Mouse (Mus musculus) urinary bladder, postnatal 4 days (tissue): ENCODE data around the gene Prkcg.

ENCODE experiments used
- DNase-seq, 2 experiments: peaks; one replicate each; pipeline ENCODE4 v3.0.0; 2021 to 2022; ENCODE audit warnings: low spot score in 2 of 2

Gene Prkcg

DNA sequence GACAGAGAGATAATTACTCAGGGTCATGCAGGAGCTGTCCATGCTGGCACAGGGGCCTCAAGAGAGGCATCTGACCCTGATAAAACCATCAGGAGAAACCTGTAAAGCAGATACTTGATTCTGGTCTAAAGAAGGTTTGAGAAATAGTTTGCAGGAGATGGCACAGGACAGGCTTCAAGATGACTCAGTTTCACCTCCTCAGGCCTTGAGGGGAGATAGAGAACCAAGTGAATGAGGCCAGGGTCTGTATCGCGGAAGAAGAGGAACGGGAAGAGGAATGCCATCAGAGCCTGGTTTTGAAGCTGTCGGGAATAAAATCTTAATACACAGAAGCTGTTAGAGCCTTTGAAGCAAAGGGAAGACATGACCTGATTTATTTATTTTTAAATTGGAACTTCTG lies 28.7 kb downstream of the Prkcg start:
- DNase-seq = no peak

DNA sequence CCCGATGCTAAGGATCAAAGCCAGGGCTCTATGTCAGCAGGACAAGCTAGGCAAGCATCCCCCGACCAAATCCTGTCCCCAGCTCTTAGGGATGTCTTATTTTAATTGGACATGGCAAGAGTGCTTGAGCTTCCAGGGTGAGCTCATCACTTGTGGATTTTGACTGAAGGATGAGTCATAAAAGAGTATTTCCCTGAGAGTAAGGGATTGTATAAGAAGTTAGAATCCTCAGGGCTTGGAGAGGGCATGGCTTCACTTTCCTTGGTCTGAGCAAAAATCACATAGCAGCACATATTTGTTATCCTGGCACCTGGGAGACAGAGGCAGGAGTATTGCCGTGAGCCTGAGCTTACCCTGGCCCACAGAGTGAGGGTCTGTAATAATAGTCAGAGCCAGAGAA lies 31.9 kb downstream of the Prkcg start:
- DNase-seq = no peak

DNA sequence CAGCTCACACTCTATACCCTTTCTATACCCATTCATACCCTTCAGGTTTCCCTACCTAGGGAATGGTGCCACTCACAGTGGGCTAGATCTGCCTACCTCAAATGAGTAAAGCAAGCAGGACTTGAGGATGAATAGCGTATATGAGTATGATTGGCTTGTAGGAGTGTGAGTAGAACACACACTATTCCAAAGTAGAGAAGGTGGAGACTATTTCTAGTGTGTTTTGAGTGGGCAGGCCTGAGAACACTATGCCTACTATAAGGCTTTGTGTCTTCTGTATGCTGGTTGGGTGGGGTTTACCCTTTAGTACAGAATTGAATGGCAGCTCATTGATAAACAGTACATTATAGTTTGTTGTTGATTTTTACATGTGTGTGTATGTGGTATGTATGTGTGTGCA lies 34.8 kb downstream of the Prkcg start:
- no peak for DNase-seq

DNA sequence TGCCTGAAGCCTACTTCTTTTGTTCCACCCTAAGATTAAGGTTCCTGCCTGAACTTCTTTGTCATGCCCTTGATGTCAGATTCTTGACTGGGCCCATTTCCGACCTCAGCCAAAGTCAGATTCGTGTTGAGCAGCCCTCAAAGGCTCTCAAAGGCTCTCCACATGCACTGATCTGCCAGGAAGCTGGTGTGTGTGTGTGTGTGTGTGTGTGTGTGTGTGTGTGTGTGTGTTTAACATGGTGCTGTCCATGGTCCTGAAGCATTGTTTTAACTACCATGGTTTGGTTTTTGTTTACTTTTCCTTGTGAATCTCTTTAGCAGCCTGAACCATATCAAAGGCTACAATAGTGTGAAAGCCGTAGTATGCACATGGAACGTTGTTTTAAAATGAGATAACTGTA lies 39.0 kb downstream of the Prkcg start:
- no peak for DNase-seq

DNA sequence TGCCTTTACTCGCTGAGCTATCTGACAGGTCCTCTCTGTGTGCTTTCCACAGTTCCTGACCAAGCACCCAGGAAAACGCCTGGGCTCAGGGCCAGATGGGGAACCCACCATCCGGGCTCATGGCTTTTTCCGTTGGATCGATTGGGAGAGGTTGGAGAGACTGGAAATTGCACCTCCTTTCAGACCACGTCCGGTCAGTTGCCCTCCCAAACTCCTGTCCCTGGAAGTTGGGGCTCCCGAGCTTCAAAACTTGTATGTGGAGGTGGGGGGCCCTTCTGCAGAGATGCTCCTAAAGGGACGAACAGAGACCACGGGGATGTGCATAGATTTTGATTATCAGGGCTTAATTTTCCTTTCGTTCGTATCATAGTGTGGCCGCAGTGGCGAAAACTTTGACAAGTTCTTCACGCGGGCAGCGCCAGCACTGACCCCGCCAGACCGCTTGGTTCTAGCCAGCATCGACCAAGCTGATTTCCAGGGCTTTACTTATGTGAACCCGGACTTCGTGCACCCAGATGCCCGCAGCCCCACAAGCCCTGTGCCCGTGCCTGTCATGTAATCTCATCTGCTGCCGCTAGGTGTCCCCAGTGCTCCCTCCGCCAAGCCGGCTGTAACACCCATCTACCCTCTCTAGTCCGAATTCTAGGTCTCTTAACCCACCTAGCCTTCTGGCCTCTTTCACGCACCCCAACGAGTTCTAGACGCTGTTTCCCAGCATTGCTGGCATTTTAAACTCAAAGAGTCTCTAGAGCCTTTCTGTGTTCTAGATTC lies 41.0 kb downstream of the Prkcg start:
- peak; percentile 64 to 79 for DNase-seq

DNA sequence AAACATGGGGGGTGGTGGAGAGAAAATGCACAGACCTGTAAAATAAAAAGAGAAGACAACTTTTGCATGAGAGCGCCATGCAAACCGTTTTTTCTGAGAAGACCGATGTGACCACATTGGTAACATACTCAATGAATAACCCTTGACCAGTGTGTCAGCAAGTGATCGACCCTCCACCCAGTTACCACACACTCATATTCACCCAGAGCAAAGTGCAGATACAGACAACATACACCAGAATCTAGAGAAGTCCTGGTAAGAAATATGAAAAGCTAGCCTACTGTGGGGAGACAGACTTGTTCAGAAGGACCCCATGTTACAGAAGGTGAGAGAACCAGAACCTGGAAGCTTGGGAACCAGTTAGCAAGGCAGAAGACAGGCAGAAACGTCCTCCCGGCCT lies 42.2 kb downstream of the Prkcg start:
- DNase-seq = no peak

DNA sequence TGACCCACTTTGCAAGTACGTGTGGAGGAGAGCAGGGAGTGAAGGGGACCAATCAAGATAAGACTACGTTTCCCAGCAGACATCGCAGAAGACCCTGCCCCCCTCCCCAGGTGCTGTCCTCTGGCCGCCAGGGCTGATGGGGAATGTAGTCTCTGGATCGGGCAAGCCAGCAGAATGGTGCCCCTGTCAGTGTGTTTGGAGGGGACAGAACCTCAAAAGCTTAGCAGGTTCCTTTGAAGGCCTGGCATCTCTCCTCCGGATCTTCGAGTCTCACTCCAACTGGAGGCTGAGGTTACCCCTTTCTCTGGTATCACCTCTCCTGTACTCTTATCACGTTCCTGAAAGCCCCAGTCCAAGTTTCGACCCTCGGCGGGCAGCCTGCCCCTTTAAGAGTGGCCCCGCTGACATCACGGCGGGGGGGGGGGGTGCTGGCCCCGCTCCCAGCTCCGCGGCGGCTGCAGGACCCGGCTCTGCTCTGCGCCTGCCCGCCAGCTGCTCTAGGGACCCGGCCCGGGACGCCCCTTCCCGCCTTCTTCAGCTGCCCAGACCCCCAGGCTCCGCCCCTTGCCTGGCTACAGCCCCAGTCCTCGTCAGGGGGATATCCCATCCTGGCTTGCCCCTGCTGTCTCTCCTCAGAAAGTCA lies 42.7 kb downstream of the Prkcg start:
- DNase-seq = peak; percentile 76 to 81

DNA sequence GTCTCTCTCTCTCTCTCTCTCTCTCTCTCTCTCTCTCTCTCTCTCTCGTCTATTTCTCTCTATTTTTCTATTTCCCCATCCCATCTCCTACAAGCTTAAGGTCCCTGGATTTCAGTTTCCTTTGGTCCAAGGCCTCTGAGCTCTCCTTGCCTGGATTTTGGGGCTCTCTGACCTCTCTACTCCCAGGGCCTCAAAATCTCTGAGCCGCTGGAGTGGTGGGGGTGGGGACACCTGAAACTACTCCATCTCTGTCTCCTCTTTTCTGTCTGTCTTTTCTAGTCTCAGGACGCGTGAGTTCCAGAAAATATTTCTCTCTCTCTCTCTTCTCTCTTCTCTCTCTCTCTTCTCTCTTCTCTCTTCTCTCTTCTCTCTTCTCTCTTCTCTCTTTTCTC lies 43.2 kb downstream of the Prkcg start:
- no peak for DNase-seq

DNA sequence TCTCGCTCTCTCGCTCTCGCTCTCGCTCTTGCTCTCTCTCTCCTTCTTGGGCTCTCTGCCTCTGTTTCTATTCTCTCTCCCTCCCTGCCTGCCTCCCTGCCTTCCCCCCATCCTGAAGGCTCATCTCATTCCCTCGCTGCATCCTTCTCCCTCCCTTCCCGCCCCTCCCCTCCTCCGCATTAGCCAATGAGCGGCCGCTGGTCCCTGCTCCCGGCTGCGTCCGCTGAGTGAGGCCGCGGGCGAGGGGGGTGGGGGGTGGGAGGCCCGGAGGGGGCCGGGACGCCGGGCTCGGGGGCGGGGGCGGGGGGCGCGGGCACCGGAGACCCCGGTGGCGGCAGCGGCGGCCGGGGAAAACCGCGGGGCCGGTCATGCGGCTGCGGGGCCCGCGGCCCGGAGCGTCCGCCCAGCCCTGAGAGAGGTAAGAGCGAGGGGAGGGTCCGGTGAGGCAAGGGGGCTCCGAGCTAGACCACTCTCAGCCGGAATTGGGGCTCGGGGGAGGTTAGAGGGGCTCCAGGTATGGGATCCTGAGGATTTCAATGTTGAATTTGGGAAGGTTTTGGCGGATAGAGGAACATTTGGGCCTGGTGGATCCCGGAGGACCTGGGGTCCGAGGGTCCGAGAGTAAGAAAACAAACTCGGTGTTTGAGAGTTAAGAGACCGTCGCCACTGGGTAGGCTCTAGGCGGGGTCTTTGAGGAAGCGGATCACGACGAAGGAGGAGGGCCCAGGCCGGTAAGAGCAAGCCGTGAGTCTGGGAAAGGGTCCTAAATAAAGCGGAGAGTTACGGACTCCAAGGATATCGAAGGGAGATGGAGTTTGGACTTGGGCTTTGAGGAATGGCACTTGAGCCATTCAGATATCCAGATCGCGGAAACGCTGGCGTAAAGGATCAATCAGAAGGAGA lies 43.9 kb downstream of the Prkcg start, which contains the start of gene Cacng7:
Cacng7 (plus strand) TSS at position 337 of the 903 bp plus-strand sequence.
- DNase-seq = no peak

DNA sequence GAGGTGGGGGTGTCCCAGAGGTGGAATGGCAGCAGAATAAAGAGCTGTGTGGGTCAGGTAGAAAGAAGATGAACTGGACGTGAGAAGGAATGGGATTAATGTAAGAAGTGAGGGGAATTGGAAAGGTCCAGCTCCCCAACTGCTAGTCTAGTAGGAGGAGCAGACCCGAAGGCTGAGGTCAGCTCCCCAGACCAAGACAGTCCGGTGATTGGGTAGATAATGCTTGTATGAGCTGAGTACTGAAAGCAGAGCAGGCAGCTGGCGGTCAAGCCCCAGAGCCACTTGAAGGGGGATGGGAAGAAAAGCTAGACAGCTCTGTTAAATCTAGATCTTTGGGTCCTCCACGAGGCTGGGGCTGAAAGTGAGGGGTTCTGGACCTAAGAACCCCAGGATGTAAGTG lies 44.6 kb downstream of the Prkcg start:
- no peak for DNase-seq

DNA sequence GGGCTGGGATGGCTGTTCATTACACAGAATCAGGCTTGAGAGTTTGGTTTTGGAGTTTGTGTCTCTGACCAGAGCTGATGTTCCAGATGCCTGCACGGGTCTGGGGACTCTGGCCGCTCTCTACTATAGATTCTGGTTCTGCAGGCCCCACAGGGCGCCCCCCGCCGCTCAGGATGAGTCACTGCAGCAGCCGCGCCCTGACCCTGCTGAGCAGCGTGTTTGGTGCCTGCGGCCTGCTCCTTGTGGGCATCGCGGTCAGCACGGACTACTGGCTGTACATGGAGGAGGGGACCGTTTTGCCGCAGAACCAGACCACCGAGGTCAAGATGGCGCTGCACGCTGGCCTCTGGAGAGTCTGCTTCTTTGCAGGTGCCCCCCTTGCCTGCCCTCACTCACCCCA lies 47.4 kb downstream of the Prkcg start:
- DNase-seq = no peak

DNA sequence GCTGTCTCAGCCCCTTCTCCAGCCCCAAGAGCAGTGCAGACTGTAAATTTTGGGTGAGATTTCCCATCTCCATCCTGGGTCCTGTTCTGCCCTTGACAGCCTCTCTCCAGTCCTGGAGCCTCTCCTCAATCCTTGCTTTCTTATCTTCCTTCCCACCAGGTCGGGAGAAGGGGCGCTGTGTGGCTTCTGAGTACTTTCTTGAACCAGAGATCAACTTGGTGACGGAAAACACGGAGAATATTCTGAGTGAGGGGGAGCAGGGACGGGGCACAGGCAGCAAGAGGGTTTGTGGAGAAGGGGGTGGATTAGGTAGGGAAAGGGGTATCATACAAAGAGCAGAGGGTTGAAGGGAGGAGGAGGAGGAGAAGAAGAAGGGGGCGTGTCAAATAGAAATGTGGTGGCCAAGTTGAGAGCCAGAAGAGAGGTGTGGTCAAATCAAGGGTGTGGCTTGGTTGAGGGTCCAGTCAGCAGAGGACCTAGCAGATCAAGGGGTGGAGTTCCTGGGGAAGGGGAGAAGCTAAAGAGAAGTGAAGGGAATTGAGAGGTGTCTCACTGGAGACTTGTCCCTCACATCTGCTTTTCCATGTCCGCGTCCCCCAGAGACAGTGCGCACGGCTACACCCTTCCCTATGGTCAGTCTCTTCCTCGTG lies 49.4 kb downstream of the Prkcg start:
- no peak for DNase-seq

DNA sequence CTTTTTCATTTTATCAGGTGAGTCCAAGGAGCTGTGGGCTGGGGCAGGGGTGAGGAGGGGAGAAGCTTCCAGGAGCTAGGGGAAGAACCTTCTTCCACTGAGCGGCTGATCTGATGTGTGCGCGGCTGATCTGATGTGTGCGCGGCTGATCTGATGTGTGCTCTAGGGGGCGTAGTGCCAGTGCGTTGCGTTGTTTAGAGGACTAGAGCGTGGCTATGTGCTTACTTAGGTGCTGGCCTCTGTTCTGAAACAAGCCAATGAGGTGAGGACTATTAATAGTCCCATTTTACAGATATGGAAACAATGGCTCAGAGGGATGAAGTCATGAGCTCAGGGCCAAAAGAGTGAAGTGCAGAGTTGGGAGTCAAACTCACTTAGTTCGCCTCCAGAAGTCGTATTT lies 50.0 kb downstream of the Prkcg start:
- DNase-seq = no peak

DNA sequence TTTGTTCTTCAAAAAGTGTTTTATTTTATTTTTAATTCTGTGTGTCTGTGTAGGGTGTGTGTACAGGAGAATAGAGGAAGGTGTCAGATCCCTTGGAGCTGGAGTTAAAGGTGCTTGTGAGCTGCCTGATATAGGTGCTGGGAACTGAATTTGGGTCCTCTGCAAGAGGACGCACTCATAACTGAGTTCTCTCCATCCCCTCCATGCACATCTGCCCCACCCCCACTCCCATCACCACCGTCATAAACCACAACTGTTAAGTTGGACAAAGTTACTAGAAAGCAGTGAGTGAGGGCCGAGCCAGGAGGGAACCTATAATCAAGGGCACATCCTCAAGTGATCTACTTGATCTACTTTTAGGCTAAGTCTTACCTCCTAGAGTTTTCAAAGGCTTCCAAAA lies 54.9 kb downstream of the Prkcg start:
- DNase-seq = no peak

DNA sequence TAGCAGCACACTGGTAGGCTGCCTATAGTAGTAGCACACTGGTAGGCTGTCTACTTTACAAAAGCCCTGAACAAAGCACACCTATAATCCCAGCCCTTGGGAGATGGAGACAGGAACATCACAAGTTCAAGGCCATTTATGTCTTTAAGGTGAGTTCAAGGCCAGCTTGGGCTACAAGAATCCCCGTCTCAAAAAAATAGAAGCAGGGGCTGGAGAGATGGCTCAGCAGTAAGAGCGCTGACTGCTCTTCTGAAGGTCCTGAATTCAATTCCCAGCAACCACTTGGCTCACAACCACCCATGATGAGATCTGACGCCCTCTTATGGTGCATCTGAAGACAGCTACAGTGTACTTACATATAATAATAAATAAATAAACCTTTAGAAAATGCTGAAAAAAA lies 56.3 kb downstream of the Prkcg start:
- DNase-seq = no peak

DNA sequence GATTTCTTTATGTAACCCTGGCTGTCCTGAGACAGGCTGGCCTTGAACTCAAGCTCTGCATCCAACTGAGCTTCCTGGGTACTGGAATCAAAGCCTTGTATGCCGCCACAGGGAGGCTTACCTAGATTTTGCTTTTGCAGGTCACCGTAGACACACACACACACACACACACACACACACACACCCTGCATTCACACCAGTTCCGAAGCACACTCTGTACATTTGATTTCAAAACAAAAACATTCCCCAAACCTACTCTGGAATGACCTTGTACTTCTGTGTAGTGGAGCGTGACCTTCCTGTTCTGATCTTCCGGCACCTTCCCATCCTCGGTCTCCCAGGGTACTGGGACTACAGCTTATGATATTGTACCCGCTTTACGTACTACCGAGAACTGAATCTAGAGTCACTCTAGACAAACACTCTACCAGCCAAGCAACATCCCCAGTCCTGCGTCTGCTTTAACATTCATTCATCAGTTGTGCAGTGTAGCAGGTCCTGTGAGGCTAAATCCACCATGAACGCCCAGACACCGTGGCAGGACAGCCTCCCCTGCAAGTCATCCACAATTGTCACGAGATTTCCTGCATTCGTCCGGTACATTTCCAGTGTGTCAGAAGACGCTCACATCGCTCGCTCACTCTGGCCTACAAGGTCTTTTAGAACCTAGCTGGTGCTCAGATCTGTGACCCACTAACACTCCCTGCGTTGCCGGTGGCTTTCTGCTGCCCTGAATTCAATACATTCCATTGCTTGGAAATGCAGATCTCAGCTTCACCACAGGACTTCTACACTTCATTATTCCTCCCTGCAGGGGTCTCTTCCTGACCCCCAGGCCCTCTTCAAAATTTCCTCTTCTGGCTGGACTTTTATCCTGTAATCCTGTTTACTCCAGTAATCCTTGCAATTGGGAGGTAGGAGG lies 58.6 kb downstream of the Prkcg start:
- no peak for DNase-seq

DNA sequence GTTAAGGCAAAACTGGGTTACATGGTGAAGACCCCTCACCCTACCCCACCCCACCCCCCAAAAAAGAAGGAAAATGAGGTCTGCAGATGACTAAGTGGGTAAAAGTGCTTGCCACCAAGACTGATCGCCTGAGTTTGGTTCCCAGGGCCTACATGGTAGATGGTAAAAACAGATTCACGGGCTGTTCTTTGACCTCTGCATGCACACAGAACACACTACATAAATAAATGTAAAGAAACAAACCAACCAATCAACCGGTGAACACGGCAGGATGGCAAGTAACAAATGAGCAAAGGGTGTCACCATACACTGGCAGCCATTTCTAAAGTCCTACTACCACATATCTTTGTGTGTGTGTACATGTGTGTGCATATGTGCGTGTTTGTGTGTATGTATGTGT lies 59.3 kb downstream of the Prkcg start:
- no peak for DNase-seq

DNA sequence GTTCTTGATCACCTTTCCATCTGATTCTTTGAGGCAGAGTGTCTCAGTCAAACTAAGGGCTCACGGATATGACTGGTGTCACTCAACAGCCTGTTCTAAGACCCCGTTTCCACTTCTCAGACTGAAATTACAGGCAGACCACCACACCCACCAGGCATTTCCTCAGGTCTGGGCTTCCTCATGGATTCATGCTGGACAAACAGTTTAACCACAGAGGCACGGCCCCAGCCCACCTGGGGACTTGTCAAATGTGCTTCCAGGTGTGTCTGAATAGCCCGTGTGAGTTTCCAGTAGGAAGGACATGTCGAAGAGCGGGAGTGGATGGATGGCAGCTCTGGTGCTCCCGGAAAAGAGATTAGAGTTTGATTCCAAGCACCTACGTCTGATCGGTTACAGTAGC lies 60.8 kb downstream of the Prkcg start:
- DNase-seq = no peak

DNA sequence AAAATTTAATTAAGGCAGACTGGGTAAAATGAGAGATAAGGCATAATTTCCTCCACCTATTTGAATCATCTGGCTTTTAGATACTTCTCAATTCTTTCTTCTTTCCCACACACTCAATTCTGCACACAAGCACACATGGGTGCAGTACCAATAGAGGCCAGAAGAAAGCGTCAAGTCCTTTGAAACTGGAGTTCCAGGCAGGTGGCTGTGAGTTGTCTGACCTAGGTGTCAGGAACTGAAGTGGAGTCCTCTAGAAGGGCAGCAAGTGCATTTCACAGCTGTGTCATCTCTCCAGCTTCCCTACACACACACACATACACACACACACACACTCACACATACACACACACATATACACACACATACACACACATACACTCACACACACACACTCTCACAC lies 62.6 kb downstream of the Prkcg start:
- no peak for DNase-seq

DNA sequence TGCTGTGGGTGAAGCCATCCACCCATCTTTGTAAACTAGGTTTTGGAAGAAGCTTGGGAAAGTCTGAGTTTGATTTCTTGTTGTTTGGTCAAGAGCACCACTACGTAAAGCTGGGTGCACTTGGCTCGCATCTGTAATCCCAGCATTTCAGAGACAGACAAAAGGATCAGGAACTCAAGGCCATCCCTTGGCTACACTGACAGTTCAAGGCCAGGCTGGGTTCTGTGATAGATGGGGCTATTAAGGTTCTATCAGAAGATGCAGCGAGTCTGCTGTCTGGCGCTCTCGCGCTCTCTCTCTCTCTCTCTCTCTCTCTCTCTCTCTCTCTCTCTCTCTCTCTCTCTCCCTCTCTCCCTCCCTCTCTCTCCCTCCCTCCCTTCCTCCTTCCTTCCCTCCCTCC lies 65.9 kb downstream of the Prkcg start:
- no peak for DNase-seq

DNA sequence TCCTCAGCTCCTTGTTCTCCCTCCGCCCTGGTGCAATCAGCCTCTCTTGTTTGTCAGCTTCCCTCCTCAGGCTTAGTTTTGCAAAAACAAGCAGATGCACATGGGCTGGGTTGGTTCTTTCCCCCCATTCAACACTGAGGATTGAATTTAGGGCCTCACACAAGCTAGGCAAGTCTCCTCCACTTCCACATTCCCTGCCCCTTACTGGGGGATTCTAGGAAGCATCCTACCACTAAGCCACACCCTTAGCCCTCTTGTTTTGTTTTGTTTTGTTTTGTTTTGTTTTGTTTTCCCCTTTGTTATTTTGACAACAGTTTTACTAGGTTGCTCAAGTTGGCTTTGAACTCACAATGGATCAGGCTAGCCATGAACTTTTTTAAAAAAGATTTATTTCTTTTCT lies 71.7 kb downstream of the Prkcg start:
- DNase-seq = no peak
